Comparison of ENCODE assay signal across 28 mouse cellular contexts in the genomic region with DNA sequence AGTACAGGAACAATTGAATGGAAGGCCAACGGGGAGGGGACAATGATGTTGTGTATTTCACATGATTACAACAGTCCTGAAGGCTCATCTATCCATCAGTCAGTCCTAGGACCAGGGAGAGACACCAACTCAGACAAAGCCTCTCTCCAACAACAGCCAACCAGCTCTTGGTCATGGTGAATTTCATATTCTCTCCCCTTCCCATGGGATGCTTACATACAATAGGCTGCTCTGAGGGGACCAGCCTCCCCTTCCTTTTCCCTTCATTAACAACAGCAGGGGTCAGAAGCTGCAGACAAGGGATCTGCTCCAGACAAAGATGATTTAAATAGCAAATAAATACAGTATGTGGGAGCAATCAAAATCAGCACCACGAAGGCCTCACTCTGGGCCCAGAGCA. TPM values are rescaled to one million over a fixed set of nuclear protein-coding genes. Genes with fewer than 3 reads are reported as not detected.
A peak's percentile ranks its signal among the peaks of the same experiment; 100 is the strongest.
DNase-seq lines count a peak whose midpoint lies in the region; ATAC-seq and TF ChIP-seq lines count a peak whose summit lies in the region.
"Had no signal": no experiment of that assay in that cellular context is flagged by ENCODE, and none has a peak within 500 bp of the region (broad histone marks: within the 10 kb centered on the region; RNA-seq: fewer than 3 reads in every experiment).

No protein-coding gene starts in this region.

- H3K27me3 ChIP-seq in hindbrain, embryonic 10.5 days (ENCODE audit: insufficient read depth, poor library complexity, severe bottlenecking): no peaks in the 10 kb centered on the region
- no peaks in the 10 kb centered on the region for H3K27me3 ChIP-seq in hindbrain, embryonic 16.5 days (replicated peaks; ENCODE audit: control insufficient read depth, insufficient read depth, low read length)
- no peaks in the 10 kb centered on the region for H3K27me3 ChIP-seq in midbrain, embryonic 11.5 days (ENCODE audit: control insufficient read depth, insufficient read depth, low read length)
- H3K27me3 ChIP-seq in midbrain, embryonic 13.5 days: no peaks in the 10 kb centered on the region
- no peaks in the 10 kb centered on the region for H3K27me3 ChIP-seq in embryonic facial prominence, embryonic 10.5 days (replicated peaks; ENCODE audit: low read depth, poor library complexity, severe bottlenecking)
- H3K27me3 ChIP-seq: embryonic facial prominence, embryonic 12.5 days; forebrain, embryonic 13.5 days; heart, embryonic 12.5 days; hindbrain, embryonic 15.5 days; limb, embryonic 13.5 days; liver, embryonic 12.5 days; Patski had no signal

- no peak for TF ChIP-seq CTCF in brain, embryonic 14.5 days (IDR thresholded peaks at IDR 0.05; ENCODE audit: borderline replicate concordance, extremely low read depth, insufficient read depth, insufficient read length)

- no peak for TF ChIP-seq POLR2A in brain, embryonic 14.5 days (IDR thresholded peaks at IDR 0.05; ENCODE audit: borderline replicate concordance, extremely low read depth, insufficient read depth, insufficient read length, poor library complexity, severe bottlenecking)

- H3K27ac ChIP-seq in hindbrain, embryonic 10.5 days: peak overlapping the region; percentile 82
- no peak overlapping the region for H3K27ac ChIP-seq in hindbrain, embryonic 16.5 days (ENCODE audit: low read depth, low read length)
- no peak overlapping the region for H3K27ac ChIP-seq in midbrain, embryonic 11.5 days (ENCODE audit: low read depth, low read length)
- H3K27ac ChIP-seq in midbrain, embryonic 13.5 days: no peak overlapping the region
- H3K27ac ChIP-seq in embryonic facial prominence, embryonic 10.5 days (replicated peaks): peak overlapping the region; percentile 14; the same call in 1 of the 2 replicates
- H3K27ac ChIP-seq: forebrain, embryonic 13.5 days; hindbrain, embryonic 15.5 days; limb, embryonic 13.5 days; liver, embryonic 12.5 days had no signal

- H3K36me3 ChIP-seq in hindbrain, embryonic 10.5 days: no peaks in the 10 kb centered on the region
- no peaks in the 10 kb centered on the region for H3K36me3 ChIP-seq in hindbrain, embryonic 16.5 days (ENCODE audit: control insufficient read depth, insufficient read depth, low read length)
- H3K36me3 ChIP-seq in midbrain, embryonic 11.5 days (ENCODE audit: control insufficient read depth, insufficient read depth, low read length): no peaks in the 10 kb centered on the region
- no peaks in the 10 kb centered on the region for H3K36me3 ChIP-seq in midbrain, embryonic 13.5 days
- no peaks in the 10 kb centered on the region for H3K36me3 ChIP-seq in embryonic facial prominence, embryonic 10.5 days (replicated peaks)
- H3K36me3 ChIP-seq: embryonic facial prominence, embryonic 12.5 days; heart, embryonic 12.5 days; hindbrain, embryonic 15.5 days; limb, embryonic 13.5 days; liver, embryonic 12.5 days had no signal

- peaks cover 16% of the 10 kb centered on the region for H3K4me1 ChIP-seq in hindbrain, embryonic 10.5 days (replicated peaks)
- no peaks in the 10 kb centered on the region for H3K4me1 ChIP-seq in hindbrain, embryonic 16.5 days (ENCODE audit: control insufficient read depth, insufficient read depth, low read depth, low read length)
- peaks cover 4% of the 10 kb centered on the region; the same call in 1 of the 2 replicates for H3K4me1 ChIP-seq in midbrain, embryonic 11.5 days (ENCODE audit: control insufficient read depth, insufficient read depth, low read length)
- H3K4me1 ChIP-seq in midbrain, embryonic 13.5 days (replicated peaks): peaks cover 13% of the 10 kb centered on the region
- H3K4me1 ChIP-seq in embryonic facial prominence, embryonic 10.5 days: peaks cover 8% of the 10 kb centered on the region; the same call in 1 of the 2 replicates
- H3K4me1 ChIP-seq: forebrain, embryonic 13.5 days; heart, embryonic 12.5 days; hindbrain, embryonic 15.5 days; liver, embryonic 12.5 days had no signal

- ATAC-seq in hindbrain, embryonic 16.5 days: no peak
- ATAC-seq in midbrain, embryonic 11.5 days (ENCODE audit: low FRiP score): peak; percentile 38; the same call in 1 of the 2 replicates
- ATAC-seq in midbrain, embryonic 13.5 days: no peak
- ATAC-seq: forebrain, embryonic 13.5 days; intestine, embryonic 16.5 days; liver, embryonic 12.5 days; Patski had no signal

- H3K9ac ChIP-seq in hindbrain, embryonic 16.5 days (ENCODE audit: low read depth, low read length): no peak overlapping the region
- no peak overlapping the region for H3K9ac ChIP-seq in midbrain, embryonic 11.5 days (ENCODE audit: low read length)
- no peak overlapping the region for H3K9ac ChIP-seq in midbrain, embryonic 13.5 days (replicated peaks)
- H3K9ac ChIP-seq: embryonic facial prominence, embryonic 12.5 days; forebrain, embryonic 13.5 days; heart, embryonic 12.5 days; hindbrain, embryonic 15.5 days; limb, embryonic 13.5 days; liver, embryonic 12.5 days had no signal

- no peak overlapping the region for H3K4me2 ChIP-seq in hindbrain, embryonic 16.5 days (ENCODE audit: low read length)
- no peak overlapping the region for H3K4me2 ChIP-seq in midbrain, embryonic 11.5 days
- no peak overlapping the region for H3K4me2 ChIP-seq in midbrain, embryonic 13.5 days (replicated peaks)
- H3K4me2 ChIP-seq: embryonic facial prominence, embryonic 12.5 days; forebrain, embryonic 13.5 days; heart, embryonic 12.5 days; hindbrain, embryonic 15.5 days; limb, embryonic 13.5 days; liver, embryonic 12.5 days had no signal

- WGBS in hindbrain, embryonic 10.5 days: 21% methylated on average over 2 of the region's 2 CpGs
- 17% methylated on average over 2 of the region's 2 CpGs for WGBS in hindbrain, embryonic 16.5 days
- WGBS in midbrain, embryonic 11.5 days: 36% methylated on average over 2 of the region's 2 CpGs
- 25% methylated on average over 2 of the region's 2 CpGs for WGBS in midbrain, embryonic 13.5 days
- 46% methylated on average over 2 of the region's 2 CpGs for WGBS in embryonic facial prominence, embryonic 10.5 days

- no peak overlapping the region for H3K4me3 ChIP-seq in hindbrain, embryonic 10.5 days
- H3K4me3 ChIP-seq in hindbrain, embryonic 16.5 days (ENCODE audit: low read length): no peak overlapping the region
- no peak overlapping the region for H3K4me3 ChIP-seq in midbrain, embryonic 11.5 days (ENCODE audit: low read depth, low read length)
- no peak overlapping the region for H3K4me3 ChIP-seq in midbrain, embryonic 13.5 days (replicated peaks)
- H3K4me3 ChIP-seq in embryonic facial prominence, embryonic 10.5 days: no peak overlapping the region
- H3K4me3 ChIP-seq: embryonic facial prominence, embryonic 12.5 days; forebrain, embryonic 13.5 days; heart, embryonic 12.5 days; hindbrain, embryonic 15.5 days; limb, embryonic 13.5 days; liver, embryonic 12.5 days had no signal

- no peaks in the 10 kb centered on the region for H3K9me3 ChIP-seq in hindbrain, embryonic 10.5 days
- H3K9me3 ChIP-seq in hindbrain, embryonic 16.5 days (ENCODE audit: control insufficient read depth, low read length): no peaks in the 10 kb centered on the region
- no peaks in the 10 kb centered on the region for H3K9me3 ChIP-seq in midbrain, embryonic 11.5 days (ENCODE audit: control insufficient read depth, low read length)
- no peaks in the 10 kb centered on the region for H3K9me3 ChIP-seq in midbrain, embryonic 13.5 days
- H3K9me3 ChIP-seq in embryonic facial prominence, embryonic 10.5 days: no peaks in the 10 kb centered on the region
- H3K9me3 ChIP-seq: embryonic facial prominence, embryonic 12.5 days; forebrain, embryonic 13.5 days; heart, embryonic 12.5 days; hindbrain, embryonic 15.5 days; limb, embryonic 13.5 days; liver, embryonic 12.5 days had no signal

- DNase-seq in hindbrain, embryonic 10.5 days (ENCODE audit: low spot score): peak; percentile 27
- DNase-seq in midbrain, embryonic 11.5 days (ENCODE audit: low spot score, missing footprints): no peak
- peak; percentile 34 for DNase-seq in brain, embryonic 14.5 days (ENCODE audit: low read depth)
- no peak for DNase-seq in embryonic facial prominence, embryonic 10.5 days (ENCODE audit: low spot score)
- DNase-seq in retina, embryonic 14.5 days (ENCODE audit: low spot score): no peak
- no peak for DNase-seq in thymus, postnatal 14 days
- DNase-seq: adrenal gland, adult 2 months; cerebellum, adult 2 months; cerebellum, postnatal 25 days; heart, postnatal 10 days; kidney, adult 9 months; kidney, postnatal 14 days; layer of hippocampus, postnatal 36 days; lung, adult 18-20 months; lung, postnatal 10 days; right cerebral cortex, adult 18-20 months; right cerebral cortex, postnatal 4 days; thymus, postnatal 25 days had no signal

RNA-seq across cellular contexts. Expression of a gene that starts 57.4 kb away (rescaled TPM):
- 4.9 and 8.4 TPM in 2 replicates for polyA plus RNA-seq in hindbrain, embryonic 10.5 days (2016; fragmentation: Nextera tagmentation; extraction: Ambion mirVana)
- 13.6 and 16.3 TPM in 2 replicates for polyA plus RNA-seq in hindbrain, embryonic 16.5 days (2015; fragmentation: Nextera tagmentation; extraction: Ambion mirVana)
- polyA plus RNA-seq in midbrain, embryonic 11.5 days (2014; fragmentation: Nextera tagmentation; extraction: Ambion mirVana): 6.8 and 7.7 TPM in 2 replicates
- 12.3 and 13.1 TPM in 2 replicates for polyA plus RNA-seq in midbrain, embryonic 13.5 days (2015; fragmentation: Nextera tagmentation; extraction: Ambion mirVana)
- 9.3 and 17.8 TPM in 2 replicates for polyA plus RNA-seq in brain, embryonic 14.5 days (2012; rRNA removed)
- 4.9 and 5.3 TPM in 2 replicates for polyA plus RNA-seq in embryonic facial prominence, embryonic 10.5 days (2016; fragmentation: Nextera tagmentation; extraction: Ambion mirVana)

Comparison
In these comparisons a context has a peak if more than half of its experiments do, and no peak if none do; other contexts are left out.
1. H3K27ac ChIP-seq: peak in hindbrain, embryonic 10.5 days (single experiment) and embryonic facial prominence, embryonic 10.5 days (single experiment); none in hindbrain, embryonic 16.5 days (single experiment), midbrain, embryonic 11.5 days (single experiment) and midbrain, embryonic 13.5 days (single experiment).
2. DNase-seq: peak in hindbrain, embryonic 10.5 days (single experiment) and brain, embryonic 14.5 days (single experiment); none in midbrain, embryonic 11.5 days (single experiment), embryonic facial prominence, embryonic 10.5 days (single experiment), retina, embryonic 14.5 days (single experiment) and thymus, postnatal 14 days (single experiment).